Mouse (Mus musculus) myocyte (in vitro differentiated cells): ENCODE measurements at regions not wholly inside any gene's neighbourhood (a gene's known extent, or its start where the extent isn't known, plus 50 kb on each side); places are given as distances from the start of the nearest gene placed in this dataset.

Experiments
- H3K27me3 ChIP-seq: one replicate; pipeline ENCODE4 v1.6.1; 2011; ENCODE audit not compliant: control insufficient read depth, insufficient read depth, insufficient read length
- H3K36me3 ChIP-seq: one replicate; pipeline ENCODE4 v1.6.1; 2011; ENCODE audit not compliant: control insufficient read depth, insufficient read depth
- H3K4me2 ChIP-seq: one replicate; pipeline ENCODE4 v1.6.1; 2011; ENCODE audit warnings: low read depth, control low read depth
- H3K4me3 ChIP-seq: one replicate; pipeline ENCODE4 v1.5.1; 2011; ENCODE audit warnings: mild to moderate bottlenecking, control low read depth, moderate library complexity
- H3K79me2 ChIP-seq: one replicate; pipeline ENCODE4 v1.6.1; 2011; ENCODE audit not compliant: control insufficient read depth, insufficient read depth
- H3ac ChIP-seq: one replicate; pipeline ENCODE4 v1.6.1; 2011; ENCODE audit not compliant: control insufficient read depth, insufficient read length
- CEBPB ChIP-seq: IDR thresholded peaks from 2 replicates; pipeline ENCODE4 v1.6.1; 2011; ENCODE audit warnings: mild to moderate bottlenecking, moderate library complexity; ENCODE audit not compliant: poor library complexity, insufficient read depth, severe bottlenecking
- E2F4 ChIP-seq: IDR thresholded peaks from one replicate; pipeline ENCODE4 v1.6.1; 2011; ENCODE audit warnings: mild to moderate bottlenecking, control low read depth, moderate library complexity; ENCODE audit not compliant: insufficient read depth
- MAX ChIP-seq: IDR thresholded peaks from one replicate; pipeline ENCODE4 v1.6.1; 2011; ENCODE audit warnings: low read depth, mild to moderate bottlenecking, control low read depth
- MYOD1 ChIP-seq, 3 experiments: IDR thresholded peaks; one replicate each; pipeline ENCODE4 v1.6.1; 2011; ENCODE audit warnings: control low read depth in 2 of 3, low read depth in 2 of 3, mild to moderate bottlenecking in 2 of 3, moderate library complexity in 1 of 3; ENCODE audit not compliant: insufficient read length in 2 of 3, control insufficient read depth in 1 of 3
- MYOG ChIP-seq, 3 experiments: IDR thresholded peaks; one replicate each; pipeline ENCODE4 v1.6.1; 2011; ENCODE audit warnings: control low read depth in 2 of 3, low read depth in 2 of 3, mild to moderate bottlenecking in 2 of 3; ENCODE audit not compliant: insufficient read length in 2 of 3, control insufficient read depth in 1 of 3, insufficient read depth in 1 of 3
- POLR2A ChIP-seq: IDR thresholded peaks from one replicate; pipeline ENCODE4 v1.6.1; 2011; ENCODE audit warnings: low read depth, mild to moderate bottlenecking, control low read depth, moderate library complexity; ENCODE audit not compliant: insufficient read length
- POLR2AphosphoS2 ChIP-seq: IDR thresholded peaks from one replicate; pipeline ENCODE4 v1.6.1; 2011; ENCODE audit warnings: low read depth, control low read depth; ENCODE audit not compliant: insufficient read length
- REST ChIP-seq: IDR thresholded peaks from one replicate; pipeline ENCODE4 v1.6.1; 2011; ENCODE audit warnings: mild to moderate bottlenecking, control low read depth, moderate library complexity; ENCODE audit not compliant: insufficient read depth, insufficient read length
- SRF ChIP-seq: IDR thresholded peaks from one replicate; pipeline ENCODE4 v1.6.1; 2011; ENCODE audit warnings: low read depth; ENCODE audit not compliant: control insufficient read depth, insufficient read length
- TCF12 ChIP-seq: IDR thresholded peaks from one replicate; pipeline ENCODE4 v1.6.1; 2011; ENCODE audit warnings: mild to moderate bottlenecking, control low read depth; ENCODE audit not compliant: poor library complexity, insufficient read depth, severe bottlenecking
- TCF3 ChIP-seq: IDR thresholded peaks from one replicate; pipeline ENCODE4 v1.6.1; 2011; ENCODE audit warnings: low read depth, control low read depth; ENCODE audit not compliant: insufficient read length
- USF1 ChIP-seq: IDR thresholded peaks from one replicate; pipeline ENCODE4 v1.6.1; 2011; ENCODE audit warnings: low read depth, mild to moderate bottlenecking, control low read depth, moderate library complexity

DNA sequence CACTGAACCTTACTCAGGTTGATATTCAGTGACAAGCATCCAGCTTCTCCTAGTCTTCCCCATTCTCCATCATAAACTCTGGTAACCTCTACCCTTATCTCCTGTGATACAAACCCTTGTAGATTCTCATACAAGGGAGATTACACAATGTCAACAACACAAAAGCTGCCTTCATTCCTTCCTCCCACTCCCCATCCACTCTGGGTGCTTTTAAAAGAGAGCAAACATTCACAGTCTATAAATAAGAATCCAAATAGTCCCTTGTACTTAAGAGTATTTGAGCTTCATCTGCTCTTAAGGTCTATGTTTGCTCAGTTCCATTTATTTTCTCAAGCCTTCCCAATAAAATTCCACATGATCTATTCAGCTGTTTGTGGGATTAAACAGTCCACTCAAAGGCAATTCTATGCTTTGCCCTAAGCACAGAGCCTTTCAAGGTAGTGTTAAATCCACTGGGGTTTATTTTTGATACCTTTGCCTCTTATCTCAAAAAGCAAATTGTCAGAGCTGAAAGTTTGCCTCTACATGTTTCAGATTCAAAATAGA is 270.2 kb upstream of the Rarb start:
- H3K4me2 ChIP-seq, result no peak overlapping the region
- no peak for TF ChIP-seq REST
- no peaks in the 10 kb centered on the region for H3K36me3 ChIP-seq
- H3ac ChIP-seq, result no peak overlapping the region
- no peaks in the 10 kb centered on the region for H3K27me3 ChIP-seq
- no peak overlapping the region for H3K4me3 ChIP-seq
- no peaks in the 10 kb centered on the region for H3K79me2 ChIP-seq

- no peaks in the 10 kb centered on the region for H3K27me3 ChIP-seq
- no peak overlapping the region for H3ac ChIP-seq
- no peak overlapping the region for H3K4me3 ChIP-seq
- TF ChIP-seq MYOD1 (IDR thresholded peaks at IDR 0.05; ENCODE audit: control insufficient read depth in 1 of 3, insufficient read length in 2 of 3, low read depth in 2 of 3) (no peak), POLR2A (no peak), MAX (no peak), E2F4 (no peak), TCF3 (no peak), SRF (no peak)
- H3K79me2 ChIP-seq, result no peaks in the 10 kb centered on the region
- H3K4me2 ChIP-seq, result no peak overlapping the region
- H3K36me3 ChIP-seq, result no peaks in the 10 kb centered on the region
Observed at GRCm38 (mm10) chr14:17087828-17088227, 268.9 kb upstream of the Rarb start.

GRCm38 (mm10) chr14:17083907-17084306 is 265.0 kb upstream of the Rarb start:
- TF ChIP-seq USF1 (no peak), POLR2AphosphoS2 (no peak), E2F4 (no peak), TCF3 (no peak), SRF (no peak), POLR2A (no peak), REST (no peak), MYOG (IDR thresholded peaks at IDR 0.05; ENCODE audit: control insufficient read depth in 1 of 3, insufficient read depth in 1 of 3, insufficient read length in 2 of 3, low read depth in 2 of 3) (no peak), CEBPB (no peak), MYOD1 (IDR thresholded peaks at IDR 0.05; ENCODE audit: control insufficient read depth in 1 of 3, insufficient read length in 2 of 3, low read depth in 2 of 3) (no peak), MAX (no peak), TCF12 (no peak)
- H3ac ChIP-seq, result no peak overlapping the region
- H3K4me3 ChIP-seq, result no peak overlapping the region
- H3K36me3 ChIP-seq, result no peaks in the 10 kb centered on the region
- H3K79me2 ChIP-seq, result no peaks in the 10 kb centered on the region
- no peaks in the 10 kb centered on the region for H3K27me3 ChIP-seq
- no peak overlapping the region for H3K4me2 ChIP-seq

DNA sequence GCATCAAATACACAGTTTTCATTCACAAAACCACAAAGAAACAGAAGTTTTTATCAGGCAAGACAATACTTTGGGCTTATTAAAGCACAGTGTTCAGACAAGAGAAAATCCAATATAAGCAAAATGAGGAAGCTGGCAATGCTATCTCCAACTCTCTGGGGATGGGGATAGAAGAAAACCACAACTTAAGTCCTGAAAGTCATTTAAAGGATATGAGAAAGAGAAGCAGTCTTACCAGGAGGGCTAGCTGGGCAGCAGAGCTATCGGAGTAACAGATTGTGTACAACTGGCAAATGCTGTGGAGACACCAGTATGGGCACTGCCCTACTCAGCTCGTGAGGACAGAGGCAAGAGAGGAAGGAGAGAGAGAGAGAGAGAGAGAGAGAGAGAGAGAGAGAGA is 262.9 kb upstream of the Rarb start:
- Histone ChIP-seq H3K36me3 (no peaks in the 10 kb centered on the region), H3K79me2 (no peaks in the 10 kb centered on the region), H3K4me3 (no peak overlapping the region), H3K27me3 (no peaks in the 10 kb centered on the region), H3ac (no peak overlapping the region), H3K4me2 (no peak overlapping the region)
- TF ChIP-seq MYOG (IDR thresholded peaks at IDR 0.05; ENCODE audit: control insufficient read depth in 1 of 3, insufficient read depth in 1 of 3, insufficient read length in 2 of 3, low read depth in 2 of 3) (no peak), TCF3 (no peak), POLR2AphosphoS2 (no peak), USF1 (no peak), TCF12 (no peak), CEBPB (no peak), E2F4 (no peak), POLR2A (no peak), MAX (no peak), MYOD1 (IDR thresholded peaks at IDR 0.05; ENCODE audit: control insufficient read depth in 1 of 3, insufficient read length in 2 of 3, low read depth in 2 of 3) (no peak), SRF (no peak), REST (no peak)

GRCm38 (mm10) chr14:17079513-17079912 is 260.6 kb upstream of the Rarb start:
- Histone ChIP-seq H3K36me3 (no peaks in the 10 kb centered on the region), H3ac (no peak overlapping the region), H3K27me3 (no peaks in the 10 kb centered on the region), H3K4me3 (no peak overlapping the region), H3K79me2 (no peaks in the 10 kb centered on the region), H3K4me2 (no peak overlapping the region)
- no peak for TF ChIP-seq TCF3
- TF ChIP-seq MYOG (IDR thresholded peaks at IDR 0.05; ENCODE audit: control insufficient read depth in 1 of 3, insufficient read depth in 1 of 3, insufficient read length in 2 of 3, low read depth in 2 of 3), result no peak
- no peak for TF ChIP-seq REST
- TF ChIP-seq POLR2A, result no peak
- no peak for TF ChIP-seq CEBPB
- no peak for TF ChIP-seq SRF
- TF ChIP-seq USF1, result peak; percentile 38
